Mouse (Mus musculus): ENCODE data around the gene Pf4. TPM values are rescaled to one million over a fixed set of nuclear protein-coding genes. Genes with fewer than 3 reads are reported as not detected.

The Pf4 gene
- polyA plus RNA-seq, 1 experiment from 2014 or later: 28.2 TPM

DNA sequence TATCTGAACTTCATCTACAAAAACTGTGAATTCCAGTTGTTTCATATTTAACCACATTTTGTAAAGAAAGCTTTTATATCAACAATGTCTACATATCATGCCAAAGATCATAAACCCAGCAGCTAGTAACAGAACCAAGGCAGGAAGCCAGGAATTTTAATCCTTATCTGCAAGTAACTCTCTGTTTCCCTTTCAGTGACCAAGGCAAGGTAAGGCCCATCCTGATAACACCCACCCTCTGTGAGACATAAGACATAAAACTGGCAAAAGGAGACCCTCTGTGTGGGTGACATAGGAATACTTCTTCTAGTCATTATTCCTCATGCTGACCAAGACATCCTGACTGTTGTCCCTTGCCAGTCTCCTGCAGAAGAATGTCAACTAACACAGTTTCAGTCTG lies 32.3 kb downstream of the Pf4 start:
- Histone ChIP-seq H3K9ac (ENCODE audit: low read depth, low read length) (no peak overlapping the region), H3K9me3 (ENCODE audit: control insufficient read depth, low read length) (no peaks in the 10 kb centered on the region), H3K36me3 (ENCODE audit: control insufficient read depth, insufficient read depth, low read length) (no peaks in the 10 kb centered on the region), H3K27me3 (ENCODE audit: control insufficient read depth, insufficient read depth, low read length) (no peaks in the 10 kb centered on the region), H3K4me2 (replicated peaks; ENCODE audit: low read depth, low read length) (no peak overlapping the region), H3K4me3 (ENCODE audit: low read length) (no peak overlapping the region), H3K27ac (ENCODE audit: low read depth, low read length) (no peak overlapping the region), H3K4me1 (ENCODE audit: control insufficient read depth, insufficient read depth, low read length) (no peaks in the 10 kb centered on the region)
- no peak for ATAC-seq (ENCODE audit: low FRiP score, low TSS enrichment)

- H3K27ac ChIP-seq (ENCODE audit: low read depth, low read length): no peak overlapping the region
- H3K4me1 ChIP-seq (ENCODE audit: control insufficient read depth, insufficient read depth, low read length): no peaks in the 10 kb centered on the region
- no peak overlapping the region for H3K4me2 ChIP-seq (replicated peaks; ENCODE audit: low read depth, low read length)
- H3K27me3 ChIP-seq (ENCODE audit: control insufficient read depth, insufficient read depth, low read length): no peaks in the 10 kb centered on the region
- ATAC-seq (ENCODE audit: low FRiP score, low TSS enrichment): no peak
- no peaks in the 10 kb centered on the region for H3K36me3 ChIP-seq (ENCODE audit: control insufficient read depth, insufficient read depth, low read length)
- no peak overlapping the region for H3K9ac ChIP-seq (ENCODE audit: low read depth, low read length)
- no peaks in the 10 kb centered on the region for H3K9me3 ChIP-seq (ENCODE audit: control insufficient read depth, low read length)
- no peak overlapping the region for H3K4me3 ChIP-seq (ENCODE audit: low read length)
Observed at GRCm38 (mm10) chr5:90806050-90806449, 33.8 kb downstream of the Pf4 start.

GRCm38 (mm10) chr5:90807176-90807950 lies 35.1 kb downstream of the Pf4 start:
- Histone ChIP-seq H3K9me3 (ENCODE audit: control insufficient read depth, low read length) (no peaks in the 10 kb centered on the region), H3K27ac (ENCODE audit: low read depth, low read length) (no peak overlapping the region), H3K4me1 (ENCODE audit: control insufficient read depth, insufficient read depth, low read length) (no peaks in the 10 kb centered on the region), H3K9ac (ENCODE audit: low read depth, low read length) (no peak overlapping the region), H3K36me3 (ENCODE audit: control insufficient read depth, insufficient read depth, low read length) (no peaks in the 10 kb centered on the region), H3K4me3 (ENCODE audit: low read length) (no peak overlapping the region), H3K27me3 (ENCODE audit: control insufficient read depth, insufficient read depth, low read length) (no peaks in the 10 kb centered on the region), H3K4me2 (replicated peaks; ENCODE audit: low read depth, low read length) (no peak overlapping the region)
- no peak for ATAC-seq (ENCODE audit: low FRiP score, low TSS enrichment)
- WGBS: 74% methylated on average over 3 of the region's 3 CpGs

- Histone ChIP-seq H3K9ac (ENCODE audit: low read depth, low read length) (no peak overlapping the region), H3K4me2 (replicated peaks; ENCODE audit: low read depth, low read length) (no peak overlapping the region), H3K4me1 (ENCODE audit: control insufficient read depth, insufficient read depth, low read length) (no peaks in the 10 kb centered on the region), H3K4me3 (ENCODE audit: low read length) (no peak overlapping the region), H3K36me3 (ENCODE audit: control insufficient read depth, insufficient read depth, low read length) (no peaks in the 10 kb centered on the region), H3K27me3 (ENCODE audit: control insufficient read depth, insufficient read depth, low read length) (no peaks in the 10 kb centered on the region), H3K27ac (ENCODE audit: low read depth, low read length) (no peak overlapping the region), H3K9me3 (ENCODE audit: control insufficient read depth, low read length) (no peaks in the 10 kb centered on the region)
- no peak for ATAC-seq (ENCODE audit: low FRiP score, low TSS enrichment)
Observed at GRCm38 (mm10) chr5:90819756-90820155, 47.5 kb downstream of the Pf4 start.

Small RNA genes within 50 kb of the gene (microRNA-seq; reads per million reads assigned to microRNA genes)
- not detected for gene Gm24322

Other genes starting within 250 kb of the Pf4 start
- gene 5830473C10Rik, start 211.3 kb upstream of the Pf4 start, polyA plus RNA-seq (2014; fragmentation: Nextera tagmentation; extraction: Ambion mirVana): 0.09 TPM in 1 of 2 replicates, not detected in the other
- 6.0 and 8.3 TPM in 2 replicates for gene Rassf6, start 131.8 kb upstream of the Pf4 start, polyA plus RNA-seq (2014; fragmentation: Nextera tagmentation; extraction: Ambion mirVana)
- gene Cxcl5, start 13.1 kb upstream of the Pf4 start, polyA plus RNA-seq (2014; fragmentation: Nextera tagmentation; extraction: Ambion mirVana): 0.14 TPM in 1 of 2 replicates, not detected in the other
- 1.9 and 3.4 TPM in 2 replicates for gene Ppbp, start 3.9 kb upstream of the Pf4 start, polyA plus RNA-seq (2014; fragmentation: Nextera tagmentation; extraction: Ambion mirVana)
- not detected in 2 replicates for gene Cxcl3, start 13.7 kb downstream of the Pf4 start, polyA plus RNA-seq (2014; fragmentation: Nextera tagmentation; extraction: Ambion mirVana)
- not detected in 2 replicates for gene Cxcl15, start 22.1 kb downstream of the Pf4 start, polyA plus RNA-seq (2014; fragmentation: Nextera tagmentation; extraction: Ambion mirVana)
- 0.85 and 1.7 TPM in 2 replicates for gene Cxcl1, start 118.8 kb downstream of the Pf4 start, polyA plus RNA-seq (2014; fragmentation: Nextera tagmentation; extraction: Ambion mirVana)
- 0.13 TPM in 1 of 2 replicates, not detected in the other for gene Cxcl2, start 131.4 kb downstream of the Pf4 start, polyA plus RNA-seq (2014; fragmentation: Nextera tagmentation; extraction: Ambion mirVana)
- gene Mthfd2l, start 158.7 kb downstream of the Pf4 start, polyA plus RNA-seq (2014; fragmentation: Nextera tagmentation; extraction: Ambion mirVana): 59.5 and 72.7 TPM in 2 replicates